Mouse (Mus musculus) limb, embryonic 14.5 days (tissue): ENCODE data around the gene Agap3. TPM values are rescaled to one million over a fixed set of nuclear protein-coding genes. Genes with fewer than 3 reads are reported as not detected.

ENCODE experiments used
- ATAC-seq: fragments of 200-750 bp; cut with Nextera tagmentation; 2 replicates; pipeline ENCODE4 v1.8.0; 2017; ENCODE audit warnings: low read depth, moderate number of reproducible peaks, moderate TSS enrichment; ENCODE audit not compliant: low FRiP score
- DNase-seq: peaks from one replicate; pipeline ENCODE4 v3.0.0-alpha.2; 2015; ENCODE audit warnings: low spot score
- H3K27ac ChIP-seq: fragments of 300-500 bp; sonication (generic); replicated peaks from 2 replicates; pipeline ENCODE4 v1.5.1; 2014; ENCODE audit warnings: low read depth, mild to moderate bottlenecking, low read length, moderate library complexity, mixed read lengths
- H3K27me3 ChIP-seq: fragments of 300-500 bp; sonication (generic); 2 replicates; pipeline ENCODE4 v1.6.1; 2014; ENCODE audit warnings: low read length, mixed read lengths; ENCODE audit not compliant: control insufficient read depth, insufficient read depth
- H3K36me3 ChIP-seq: fragments of 300-500 bp; sonication (generic); 2 replicates; pipeline ENCODE4 v1.6.1; 2014; ENCODE audit warnings: mild to moderate bottlenecking, low read length, moderate library complexity, mixed read lengths; ENCODE audit not compliant: control insufficient read depth, insufficient read depth
- H3K4me1 ChIP-seq: fragments of 300-500 bp; sonication (generic); 2 replicates; pipeline ENCODE4 v1.6.1; 2014; ENCODE audit warnings: antibody characterized with exemption, low read length, mixed read lengths; ENCODE audit not compliant: control insufficient read depth, insufficient read depth
- H3K4me2 ChIP-seq: fragments of 300-500 bp; sonication (generic); replicated peaks from 2 replicates; pipeline ENCODE4 v1.6.1; 2014; ENCODE audit warnings: low read depth, mild to moderate bottlenecking, low read length, moderate library complexity; ENCODE audit not compliant: severe bottlenecking
- H3K4me3 ChIP-seq: fragments of 300-500 bp; sonication (generic); replicated peaks from 2 replicates; pipeline ENCODE4 v1.5.1; 2014; ENCODE audit warnings: low read length
- H3K9ac ChIP-seq: fragments of 300-500 bp; sonication (generic); 2 replicates; pipeline ENCODE4 v1.6.1; 2014; ENCODE audit warnings: mild to moderate bottlenecking, low read depth, low read length, moderate library complexity; ENCODE audit not compliant: severe bottlenecking
- H3K9me3 ChIP-seq: fragments of 300-500 bp; sonication (generic); 2 replicates; pipeline ENCODE4 v1.6.1; 2016; ENCODE audit warnings: low read length; ENCODE audit not compliant: control insufficient read depth
- POLR2A ChIP-seq: fragments of 200-500 bp; IDR thresholded peaks from 2 replicates; pipeline ENCODE4 v1.8.0; 2012; ENCODE audit warnings: inconsistent platforms, mild to moderate bottlenecking, moderate library complexity, borderline replicate concordance; ENCODE audit not compliant: insufficient read depth, insufficient read length; ENCODE audit errors: extremely low read depth
- WGBS: fragments of 180-500 bp; shearing (Covaris S2); extraction: QIAGEN DNeasy Blood & Tissue Kit; methylation state at CpG from one replicate; pipeline ENCODE4 v1.1.7; 2014; 5-methylcytosine and 5-hydroxymethylcytosine counted together
- polyA plus RNA-seq, 2 experiments: library from polyadenylated mRNA; depleted of rRNA in 1 of 2; stranded (reverse) in 1 of 2; unstranded in 1 of 2; fragments of >200 nt; fragmentation: Nextera tagmentation in 1 of 2; extraction: Ambion mirVana in 1 of 2; gene quantifications; 2 replicates each; pipeline versions ENCODE4 v1.2.1 to v1.2.3; 2012 to 2014

Gene Agap3
- polyA plus RNA-seq, 2 experiments, result 57.9 to 103 TPM

- Histone ChIP-seq H3K27me3 (no peaks in the 10 kb centered on the region), H3K4me1 (no peaks in the 10 kb centered on the region), H3K9me3 (no peaks in the 10 kb centered on the region), H3K36me3 (peaks cover 97% of the 10 kb centered on the region), H3K27ac (no peak overlapping the region), H3K9ac (no peak overlapping the region), H3K4me2 (no peak overlapping the region), H3K4me3 (no peak overlapping the region)
- DNase-seq (no peak), ATAC-seq (no peak)
- TF ChIP-seq POLR2A, result no peak
- 89% methylated on average over 15 of the region's 15 CpGs for WGBS
Measured at GRCm38 (mm10) chr5:24495019-24495418, 43.0 kb downstream of the Agap3 start.

- no peak for ATAC-seq
- H3K9me3 ChIP-seq, result no peaks in the 10 kb centered on the region
- TF ChIP-seq POLR2A, result no peak
- H3K4me2 ChIP-seq, result no peak overlapping the region
- H3K9ac ChIP-seq, result no peak overlapping the region
- peaks cover 97% of the 10 kb centered on the region for H3K36me3 ChIP-seq
- H3K27me3 ChIP-seq, result no peaks in the 10 kb centered on the region
- DNase-seq, result no peak
- H3K4me1 ChIP-seq, result no peaks in the 10 kb centered on the region
- H3K27ac ChIP-seq, result no peak overlapping the region
- 73% methylated on average over 6 of the region's 6 CpGs for WGBS
- H3K4me3 ChIP-seq, result no peak overlapping the region
Measured at GRCm38 (mm10) chr5:24496756-24497155, 44.8 kb downstream of the Agap3 start.

GRCm38 (mm10) chr5:24497526-24497925 lies 45.5 kb downstream of the Agap3 start:
- no peaks in the 10 kb centered on the region for H3K4me1 ChIP-seq
- H3K27ac ChIP-seq, result no peak overlapping the region
- WGBS, result 67% methylated on average over 12 of the region's 12 CpGs
- DNase-seq (no peak), ATAC-seq (no peak)
- TF ChIP-seq POLR2A, result no peak
- H3K4me2 ChIP-seq, result no peak overlapping the region
- H3K9ac ChIP-seq, result no peak overlapping the region
- no peaks in the 10 kb centered on the region for H3K9me3 ChIP-seq
- no peak overlapping the region for H3K4me3 ChIP-seq
- H3K27me3 ChIP-seq, result no peaks in the 10 kb centered on the region
- peaks cover 97% of the 10 kb centered on the region for H3K36me3 ChIP-seq

- Histone ChIP-seq H3K27me3 (0 out of 2 replicates have a peak, but pooled peaks cover 3% of the 10 kb centered on the region), H3K9ac (no peak overlapping the region), H3K4me2 (no peak overlapping the region), H3K4me3 (no peak overlapping the region), H3K4me1 (no peaks in the 10 kb centered on the region), H3K27ac (no peak overlapping the region), H3K36me3 (peaks cover 87% of the 10 kb centered on the region), H3K9me3 (no peaks in the 10 kb centered on the region)
- no peak for DNase-seq
- no peak for TF ChIP-seq POLR2A
- no peak for ATAC-seq
- 75% methylated on average over 10 of the region's 10 CpGs for WGBS
Measured at GRCm38 (mm10) chr5:24499113-24499512, 47.1 kb downstream of the Agap3 start.

GRCm38 (mm10) chr5:24500851-24501250 lies 48.9 kb downstream of the Agap3 start:
- H3K4me3 ChIP-seq, result no peak overlapping the region
- H3K9ac ChIP-seq, result no peak overlapping the region
- DNase-seq (no peak), ATAC-seq (no peak)
- no peaks in the 10 kb centered on the region for H3K9me3 ChIP-seq
- H3K36me3 ChIP-seq, result peaks cover 70% of the 10 kb centered on the region
- no peaks in the 10 kb centered on the region for H3K4me1 ChIP-seq
- no peak overlapping the region for H3K4me2 ChIP-seq
- 92% methylated on average over 11 of the region's 11 CpGs for WGBS
- peaks cover 15% of the 10 kb centered on the region; the same call in 1 of the 2 replicates for H3K27me3 ChIP-seq
- no peak overlapping the region for H3K27ac ChIP-seq
- TF ChIP-seq POLR2A, result no peak

GRCm38 (mm10) chr5:24502786-24503185 lies 50.8 kb downstream of the Agap3 start:
- peaks cover 15% of the 10 kb centered on the region; the same call in 1 of the 2 replicates for H3K27me3 ChIP-seq
- TF ChIP-seq POLR2A, result no peak
- 62% methylated on average over 4 of the region's 4 CpGs for WGBS
- no peaks in the 10 kb centered on the region for H3K9me3 ChIP-seq
- ATAC-seq (no peak), DNase-seq (no peak)
- H3K4me2 ChIP-seq, result no peak overlapping the region
- H3K4me3 ChIP-seq, result no peak overlapping the region
- H3K36me3 ChIP-seq, result peaks cover 50% of the 10 kb centered on the region
- H3K27ac ChIP-seq, result no peak overlapping the region
- no peak overlapping the region for H3K9ac ChIP-seq
- H3K4me1 ChIP-seq, result no peaks in the 10 kb centered on the region
